Mouse (Mus musculus): ENCODE measurements around the gene Tcea2.
A peak's percentile ranks its signal among the peaks of the same experiment; 100 is the strongest.

Gene Tcea2

GRCm38 (mm10) chr2:181679951-181680715 lies at the start of gene Tcea2:
Gene Tcea2, plus strand, starts transcription at chr2:181680310.
- peak; percentile 66 for DNase-seq

- no peak for DNase-seq
Measured at GRCm38 (mm10) chr2:181632624-181633023, 47.5 kb upstream of the Tcea2 start.

- no peak for DNase-seq
Measured at GRCm38 (mm10) chr2:181635865-181636264, 44.2 kb upstream of the Tcea2 start.

- peak; percentile 38 for DNase-seq
Measured at GRCm38 (mm10) chr2:181644361-181644760, 35.7 kb upstream of the Tcea2 start.

GRCm38 (mm10) chr2:181645666-181646065 lies 34.4 kb upstream of the Tcea2 start:
- DNase-seq, result no peak

GRCm38 (mm10) chr2:181646626-181647472 lies 33.3 kb upstream of the Tcea2 start:
- no peak for DNase-seq

- no peak for DNase-seq
Measured at GRCm38 (mm10) chr2:181648926-181649325, 31.2 kb upstream of the Tcea2 start.

- DNase-seq, result no peak
Measured at GRCm38 (mm10) chr2:181653065-181653464, 27.0 kb upstream of the Tcea2 start.

GRCm38 (mm10) chr2:181653523-181653922 lies 26.6 kb upstream of the Tcea2 start:
- DNase-seq, result no peak

GRCm38 (mm10) chr2:181656734-181657133 lies 23.4 kb upstream of the Tcea2 start, which contains the start of gene Gm29797:
Gene Gm29797, plus strand, starts transcription at chr2:181657034.
- DNase-seq, result no peak

GRCm38 (mm10) chr2:181657441-181657840 lies 22.7 kb upstream of the Tcea2 start:
- DNase-seq, result no peak

- DNase-seq, result no peak
Measured at GRCm38 (mm10) chr2:181658528-181658927, 21.6 kb upstream of the Tcea2 start.

- DNase-seq, result peak; percentile 72
Measured at GRCm38 (mm10) chr2:181658930-181659555, 21.1 kb upstream of the Tcea2 start.

- DNase-seq, result peak; percentile 81
Measured at GRCm38 (mm10) chr2:181659609-181660055, 20.5 kb upstream of the Tcea2 start.

- DNase-seq, result no peak
Measured at GRCm38 (mm10) chr2:181662620-181663297, 17.4 kb upstream of the Tcea2 start.

GRCm38 (mm10) chr2:181663298-181663630 lies 16.8 kb upstream of the Tcea2 start:
- no peak for DNase-seq

GRCm38 (mm10) chr2:181670285-181670912 lies 9.7 kb upstream of the Tcea2 start:
- DNase-seq, result no peak

GRCm38 (mm10) chr2:181670913-181671311 lies 9.2 kb upstream of the Tcea2 start:
- DNase-seq, result no peak

GRCm38 (mm10) chr2:181671326-181671725 lies 8.8 kb upstream of the Tcea2 start, which contains the start of gene Sox18:
Gene Sox18, minus strand, starts transcription at chr2:181671640.
- no peak for DNase-seq

GRCm38 (mm10) chr2:181671984-181672383 lies 8.1 kb upstream of the Tcea2 start:
- DNase-seq, result no peak

GRCm38 (mm10) chr2:181673501-181673900 lies 6.6 kb upstream of the Tcea2 start:
- no peak for DNase-seq

- no peak for DNase-seq
Measured at GRCm38 (mm10) chr2:181674934-181675333, 5.2 kb upstream of the Tcea2 start.
